17 mouse cellular contexts compared by ENCODE assay signal in the genomic region with DNA sequence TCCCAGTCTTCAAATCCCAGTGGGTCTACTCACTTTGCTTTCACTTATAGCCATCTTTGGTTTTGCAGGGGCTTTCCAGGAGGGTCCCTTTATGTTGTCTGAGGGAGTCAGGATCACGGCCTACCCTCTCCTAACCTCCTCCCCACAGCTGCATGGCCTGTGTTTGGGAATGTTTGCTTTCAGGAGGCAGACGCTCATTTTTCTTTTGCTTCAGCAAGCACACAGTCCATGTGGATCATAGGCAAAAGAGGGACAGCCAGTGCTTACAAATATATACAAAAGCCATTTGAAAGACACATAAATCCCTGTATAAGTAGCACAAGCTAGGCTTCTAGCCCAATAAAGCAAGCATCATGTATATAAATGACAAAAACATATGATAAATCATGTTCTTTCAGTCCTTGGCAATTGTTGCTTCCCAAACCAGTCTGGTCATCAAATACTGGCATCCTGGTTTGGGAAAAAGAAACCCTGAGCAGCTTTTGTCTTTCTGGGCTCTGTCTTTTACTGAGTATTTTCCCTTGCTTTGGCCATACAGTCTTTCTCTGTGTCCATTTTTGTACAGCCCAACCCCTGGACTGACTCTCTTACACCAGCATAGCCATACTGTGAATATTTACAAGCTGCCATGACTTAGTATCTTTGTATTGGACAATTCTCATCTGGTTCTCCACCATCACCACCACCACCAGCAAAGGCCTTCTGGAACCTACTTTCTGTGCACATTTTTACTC.
DNase-seq lines count a peak whose midpoint lies in the region; ATAC-seq lines count a peak whose summit lies in the region.
"Had no signal": no experiment of that assay in that cellular context is flagged by ENCODE, and none has a peak within 500 bp of the region (broad histone marks: within the 10 kb centered on the region; RNA-seq: fewer than 3 reads in every experiment).

No protein-coding gene starts in this region.

- H3K4me2 ChIP-seq in limb, embryonic 11.5 days (ENCODE audit: low read depth, severe bottlenecking): no peak overlapping the region
- H3K4me2 ChIP-seq in intestine, embryonic 15.5 days (replicated peaks): no peak overlapping the region
- H3K4me2 ChIP-seq in intestine, embryonic 16.5 days (ENCODE audit: low read depth, low read length): no peak overlapping the region
- no peak overlapping the region for H3K4me2 ChIP-seq in stomach, embryonic 16.5 days (ENCODE audit: low read depth, low read length)
- H3K4me2 ChIP-seq in hindbrain, embryonic 14.5 days (replicated peaks): no peak overlapping the region
- H3K4me2 ChIP-seq: embryonic facial prominence, embryonic 12.5 days; forebrain, embryonic 15.5 days; heart, embryonic 13.5 days had no signal

- H3K4me1 ChIP-seq in limb, embryonic 11.5 days (ENCODE audit: control insufficient read depth, insufficient read depth, low read length): no peaks in the 10 kb centered on the region
- no peaks in the 10 kb centered on the region for H3K4me1 ChIP-seq in limb, embryonic 10.5 days
- 0 out of 2 replicates have a peak, but pooled peaks cover 2% of the 10 kb centered on the region for H3K4me1 ChIP-seq in intestine, embryonic 15.5 days (replicated peaks)
- H3K4me1 ChIP-seq in intestine, embryonic 16.5 days (ENCODE audit: control insufficient read depth, insufficient read depth, low read length): 0 out of 2 replicates have a peak, but pooled peaks cover 6% of the 10 kb centered on the region
- H3K4me1 ChIP-seq in stomach, embryonic 16.5 days (ENCODE audit: control insufficient read depth, insufficient read depth, low read length): no peaks in the 10 kb centered on the region
- no peaks in the 10 kb centered on the region for H3K4me1 ChIP-seq in hindbrain, embryonic 14.5 days (replicated peaks; ENCODE audit: control insufficient read depth, insufficient read depth, low read length)
- H3K4me1 ChIP-seq: embryonic facial prominence, embryonic 12.5 days; forebrain, embryonic 15.5 days; heart, embryonic 13.5 days had no signal

- ATAC-seq in limb, embryonic 11.5 days (ENCODE audit: insufficient number of reproducible peaks, low FRiP score, low TSS enrichment, low read depth): no peak
- ATAC-seq in intestine, embryonic 15.5 days: peak; percentile 86
- peak; percentile 84 for ATAC-seq in intestine, embryonic 16.5 days
- ATAC-seq in stomach, embryonic 16.5 days (ENCODE audit: insufficient read depth, low FRiP score): peak; percentile 67
- ATAC-seq in hindbrain, embryonic 14.5 days (ENCODE audit: low FRiP score): no peak
- ATAC-seq: forebrain, embryonic 15.5 days had no signal

- H3K4me3 ChIP-seq in limb, embryonic 11.5 days (ENCODE audit: low read depth, low read length): no peak overlapping the region
- no peak overlapping the region for H3K4me3 ChIP-seq in limb, embryonic 10.5 days
- H3K4me3 ChIP-seq in intestine, embryonic 15.5 days (replicated peaks): no peak overlapping the region
- no peak overlapping the region for H3K4me3 ChIP-seq in intestine, embryonic 16.5 days (ENCODE audit: low read length)
- no peak overlapping the region for H3K4me3 ChIP-seq in stomach, embryonic 16.5 days (replicated peaks; ENCODE audit: low read length)
- no peak overlapping the region for H3K4me3 ChIP-seq in hindbrain, embryonic 14.5 days (replicated peaks; ENCODE audit: low read length)
- H3K4me3 ChIP-seq: embryonic facial prominence, embryonic 12.5 days; forebrain, embryonic 15.5 days; heart, embryonic 13.5 days had no signal

- 78% methylated on average over 2 of the region's 2 CpGs for WGBS in limb, embryonic 11.5 days
- 77% methylated on average over 2 of the region's 2 CpGs for WGBS in limb, embryonic 10.5 days
- 36% methylated on average over 2 of the region's 2 CpGs for WGBS in intestine, embryonic 15.5 days
- 31% methylated on average over 2 of the region's 2 CpGs for WGBS in intestine, embryonic 16.5 days
- WGBS in stomach, embryonic 16.5 days: 26% methylated on average over 2 of the region's 2 CpGs
- 63% methylated on average over 2 of the region's 2 CpGs for WGBS in hindbrain, embryonic 14.5 days

- no peak overlapping the region for H3K27ac ChIP-seq in limb, embryonic 11.5 days (replicated peaks; ENCODE audit: low read depth, low read length)
- H3K27ac ChIP-seq in limb, embryonic 10.5 days: no peak overlapping the region
- 0 out of 2 replicates have a peak overlapping the region, but pooled peaks have one; percentile 11 for H3K27ac ChIP-seq in intestine, embryonic 15.5 days
- H3K27ac ChIP-seq in intestine, embryonic 16.5 days (ENCODE audit: low read length): peak overlapping the region; percentile 44
- H3K27ac ChIP-seq in stomach, embryonic 16.5 days (ENCODE audit: low read length): peak overlapping the region; percentile 66
- H3K27ac ChIP-seq in hindbrain, embryonic 14.5 days: no peak overlapping the region
- H3K27ac ChIP-seq: embryonic facial prominence, embryonic 12.5 days; forebrain, embryonic 15.5 days; heart, embryonic 13.5 days had no signal

- no peaks in the 10 kb centered on the region for H3K9me3 ChIP-seq in limb, embryonic 11.5 days (ENCODE audit: control insufficient read depth, low read length)
- no peaks in the 10 kb centered on the region for H3K9me3 ChIP-seq in limb, embryonic 10.5 days (replicated peaks)
- no peaks in the 10 kb centered on the region for H3K9me3 ChIP-seq in intestine, embryonic 15.5 days
- no peaks in the 10 kb centered on the region for H3K9me3 ChIP-seq in intestine, embryonic 16.5 days (ENCODE audit: control insufficient read depth, low read length)
- H3K9me3 ChIP-seq in stomach, embryonic 16.5 days (replicated peaks; ENCODE audit: control insufficient read depth, low read length): no peaks in the 10 kb centered on the region
- H3K9me3 ChIP-seq in hindbrain, embryonic 14.5 days (ENCODE audit: control insufficient read depth, low read length): no peaks in the 10 kb centered on the region
- H3K9me3 ChIP-seq: embryonic facial prominence, embryonic 12.5 days; forebrain, embryonic 15.5 days; heart, embryonic 13.5 days had no signal

- no peak overlapping the region for H3K9ac ChIP-seq in limb, embryonic 11.5 days (ENCODE audit: low read length)
- no peak overlapping the region for H3K9ac ChIP-seq in intestine, embryonic 15.5 days
- H3K9ac ChIP-seq in intestine, embryonic 16.5 days (ENCODE audit: low read depth, low read length): no peak overlapping the region
- no peak overlapping the region for H3K9ac ChIP-seq in stomach, embryonic 16.5 days (ENCODE audit: low read length)
- H3K9ac ChIP-seq in hindbrain, embryonic 14.5 days: no peak overlapping the region
- H3K9ac ChIP-seq: embryonic facial prominence, embryonic 12.5 days; forebrain, embryonic 15.5 days; heart, embryonic 13.5 days had no signal

- no peaks in the 10 kb centered on the region for H3K27me3 ChIP-seq in limb, embryonic 11.5 days (ENCODE audit: control insufficient read depth, insufficient read depth, low read length)
- no peaks in the 10 kb centered on the region for H3K27me3 ChIP-seq in limb, embryonic 10.5 days (ENCODE audit: low read depth, poor library complexity, severe bottlenecking)
- no peaks in the 10 kb centered on the region for H3K27me3 ChIP-seq in intestine, embryonic 15.5 days (replicated peaks)
- H3K27me3 ChIP-seq in intestine, embryonic 16.5 days (replicated peaks; ENCODE audit: control insufficient read depth, insufficient read depth, low read length): no peaks in the 10 kb centered on the region
- no peaks in the 10 kb centered on the region for H3K27me3 ChIP-seq in stomach, embryonic 16.5 days (ENCODE audit: control insufficient read depth, insufficient read depth, low read length)
- H3K27me3 ChIP-seq in hindbrain, embryonic 14.5 days (ENCODE audit: control insufficient read depth, insufficient read depth, low read length): no peaks in the 10 kb centered on the region
- H3K27me3 ChIP-seq: embryonic facial prominence, embryonic 12.5 days; forebrain, embryonic 15.5 days; heart, embryonic 13.5 days had no signal

- no peaks in the 10 kb centered on the region for H3K36me3 ChIP-seq in limb, embryonic 11.5 days (ENCODE audit: control insufficient read depth, insufficient read depth, low read length)
- H3K36me3 ChIP-seq in limb, embryonic 10.5 days: no peaks in the 10 kb centered on the region
- H3K36me3 ChIP-seq in intestine, embryonic 15.5 days: no peaks in the 10 kb centered on the region
- no peaks in the 10 kb centered on the region for H3K36me3 ChIP-seq in intestine, embryonic 16.5 days (ENCODE audit: control insufficient read depth, insufficient read depth, low read length)
- H3K36me3 ChIP-seq in stomach, embryonic 16.5 days (ENCODE audit: control insufficient read depth, insufficient read depth, low read length): no peaks in the 10 kb centered on the region
- no peaks in the 10 kb centered on the region for H3K36me3 ChIP-seq in hindbrain, embryonic 14.5 days (replicated peaks; ENCODE audit: control insufficient read depth, insufficient read depth)
- H3K36me3 ChIP-seq: embryonic facial prominence, embryonic 12.5 days; forebrain, embryonic 15.5 days; heart, embryonic 13.5 days had no signal

- peak; percentile 3 for DNase-seq in limb, embryonic 11.5 days (ENCODE audit: low spot score)
- no peak for DNase-seq in limb, embryonic 10.5 days (ENCODE audit: low spot score)
- DNase-seq in adrenal gland, adult (ENCODE audit: inconsistent age in 2 of 2, low spot score in 1 of 2): no peak
- DNase-seq in hindbrain, embryonic 14.5 days (ENCODE audit: low spot score): no peak
- DNase-seq: adrenal gland, adult 8-10 months; cerebellum, adult 11 months; cerebellum, adult 8-10 months; cerebellum, postnatal 14 days; gastrocnemius, postnatal 36 days; heart, adult 11 months; heart, postnatal 36 days had no signal

Comparison
In these comparisons a context has a peak if more than half of its experiments do, and no peak if none do; other contexts are left out.
1. ATAC-seq: peak in intestine, embryonic 15.5 days (single experiment), intestine, embryonic 16.5 days (single experiment) and stomach, embryonic 16.5 days (single experiment); none in limb, embryonic 11.5 days (single experiment) and hindbrain, embryonic 14.5 days (single experiment).
2. H3K27ac ChIP-seq: peak in intestine, embryonic 15.5 days (single experiment), intestine, embryonic 16.5 days (single experiment) and stomach, embryonic 16.5 days (single experiment); none in limb, embryonic 11.5 days (single experiment), limb, embryonic 10.5 days (single experiment) and hindbrain, embryonic 14.5 days (single experiment).